Mouse (Mus musculus): ENCODE measurements around the gene 2310011J03Rik.
A peak's percentile ranks its signal among the peaks of the same experiment; 100 is the strongest.

DNA sequence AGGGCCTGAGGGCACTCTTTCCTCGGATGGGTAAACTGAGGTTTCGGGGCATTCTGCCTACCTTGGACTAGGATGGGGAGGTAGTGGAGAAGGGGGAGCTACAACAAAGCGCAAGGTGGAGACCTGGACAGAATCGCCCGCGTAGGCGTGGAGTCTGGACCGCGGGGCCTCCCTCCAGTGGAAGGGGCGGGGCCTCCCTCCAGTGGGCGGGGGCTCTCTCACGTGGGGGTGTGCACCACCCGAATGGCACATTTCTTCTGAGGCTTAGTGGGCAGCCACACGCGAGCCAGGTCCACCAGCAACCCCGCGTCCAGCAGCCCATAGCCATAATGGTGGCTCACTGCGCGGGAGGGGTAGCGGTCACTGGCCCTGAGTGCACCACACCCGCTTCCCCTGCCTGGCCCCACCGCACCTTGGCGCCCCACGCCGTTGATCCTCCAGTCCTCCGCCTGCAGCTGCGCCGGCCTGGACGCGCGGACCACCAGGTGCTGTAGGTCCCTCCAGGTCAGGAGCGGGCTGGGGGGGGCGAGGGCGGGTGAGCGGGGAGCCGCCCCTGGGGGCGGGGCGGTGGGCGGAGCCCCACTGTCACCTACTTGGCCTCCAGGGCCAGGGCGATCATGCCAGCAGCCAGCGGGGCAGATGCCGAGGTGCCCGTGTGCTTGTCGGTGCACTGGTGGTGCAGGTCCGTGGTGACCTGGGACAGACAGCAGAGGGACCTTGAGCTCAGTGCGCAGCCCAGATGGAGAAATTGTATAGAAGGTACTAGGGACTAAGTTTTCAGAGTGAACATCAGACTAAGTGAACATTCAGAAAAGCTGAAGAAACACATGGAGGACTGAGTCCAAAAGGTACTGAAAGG is 3.2 kb upstream of the 2310011J03Rik start:
- peak; percentile 25 for TF ChIP-seq CTCF (IDR thresholded peaks at IDR 0.05)
- 0 out of 2 replicates have a peak, but pooled peaks have one; percentile 30 for TF ChIP-seq POLR2A (IDR thresholded peaks at IDR 0.05; ENCODE audit: insufficient read depth, low read depth, low read length)
- TF ChIP-seq EP300 (IDR thresholded peaks at IDR 0.05; ENCODE audit: insufficient read depth, low read depth, low read length) = peak; percentile 52; the same call in 1 of the 2 replicates
